Mouse (Mus musculus) embryo, embryonic 11.5 days (tissue): ENCODE measurements around the gene Vwa3b.

Source experiments
- DNase-seq: peaks from one replicate; pipeline ENCODE4 v3.0.0-alpha.2; 2012; ENCODE audit warnings: low read depth, low spot score

Vwa3b gene

GRCm38 (mm10) chr1:37063841-37064240 lies 37.4 kb downstream of the Vwa3b start:
- no peak for DNase-seq

GRCm38 (mm10) chr1:37065658-37066412 lies 39.4 kb downstream of the Vwa3b start:
- DNase-seq = no peak

- no peak for DNase-seq
Observed at GRCm38 (mm10) chr1:37075759-37076158, 49.4 kb downstream of the Vwa3b start.

- DNase-seq = no peak
Observed at GRCm38 (mm10) chr1:37077266-37077665, 50.9 kb downstream of the Vwa3b start.

GRCm38 (mm10) chr1:37077955-37078549 lies 51.7 kb downstream of the Vwa3b start:
- DNase-seq = no peak

- DNase-seq = no peak
Observed at GRCm38 (mm10) chr1:37080442-37080841, 54.0 kb downstream of the Vwa3b start.

GRCm38 (mm10) chr1:37081376-37082214 lies 55.2 kb downstream of the Vwa3b start:
- DNase-seq = no peak

- no peak for DNase-seq
Observed at GRCm38 (mm10) chr1:37082215-37082464, 55.7 kb downstream of the Vwa3b start.

GRCm38 (mm10) chr1:37084075-37084474 lies 57.7 kb downstream of the Vwa3b start:
- no peak for DNase-seq

GRCm38 (mm10) chr1:37085171-37085570 lies 58.8 kb downstream of the Vwa3b start:
- no peak for DNase-seq

GRCm38 (mm10) chr1:37089191-37089590 lies 62.8 kb downstream of the Vwa3b start:
- DNase-seq = no peak

- no peak for DNase-seq
Observed at GRCm38 (mm10) chr1:37097382-37098093, 71.1 kb downstream of the Vwa3b start.

GRCm38 (mm10) chr1:37098094-37098555 lies 71.7 kb downstream of the Vwa3b start:
- no peak for DNase-seq

GRCm38 (mm10) chr1:37100361-37100760 lies 74.0 kb downstream of the Vwa3b start:
- DNase-seq = no peak

GRCm38 (mm10) chr1:37101016-37101415 lies 74.6 kb downstream of the Vwa3b start:
- no peak for DNase-seq

- DNase-seq = no peak
Observed at GRCm38 (mm10) chr1:37101717-37102116, 75.3 kb downstream of the Vwa3b start.

GRCm38 (mm10) chr1:37105194-37105593 lies 78.8 kb downstream of the Vwa3b start:
- DNase-seq = no peak

- DNase-seq = no peak
Observed at GRCm38 (mm10) chr1:37113781-37114180, 87.4 kb downstream of the Vwa3b start.

- DNase-seq = no peak
Observed at GRCm38 (mm10) chr1:37115847-37116246, 89.5 kb downstream of the Vwa3b start.

GRCm38 (mm10) chr1:37116574-37116973 lies 90.2 kb downstream of the Vwa3b start:
- DNase-seq = no peak

GRCm38 (mm10) chr1:37117964-37118363 lies 91.6 kb downstream of the Vwa3b start:
- DNase-seq = no peak

GRCm38 (mm10) chr1:37122306-37122705 lies 95.9 kb downstream of the Vwa3b start:
- DNase-seq = peak; percentile 19
